Mouse (Mus musculus): ENCODE measurements around the gene Nme9.

Gene Nme9

GRCm38 (mm10) chr9:99485144-99485543 is 33.9 kb downstream of the Nme9 start:
- DNase-seq = peak; percentile 54

GRCm38 (mm10) chr9:99487126-99487695 is 35.9 kb downstream of the Nme9 start:
- DNase-seq = no peak

GRCm38 (mm10) chr9:99487841-99488240 is 36.6 kb downstream of the Nme9 start:
- DNase-seq = no peak

- no peak for DNase-seq
Observed at GRCm38 (mm10) chr9:99491050-99491449, 39.8 kb downstream of the Nme9 start.

GRCm38 (mm10) chr9:99492634-99493200 is 41.4 kb downstream of the Nme9 start:
- DNase-seq = no peak

GRCm38 (mm10) chr9:99499336-99499735 is 48.1 kb downstream of the Nme9 start:
- no peak for DNase-seq

GRCm38 (mm10) chr9:99505875-99506274 is 54.6 kb downstream of the Nme9 start:
- no peak for DNase-seq

Data from liver (tissue).